Mouse (Mus musculus) lung, adult 2 months (tissue): ENCODE results near the gene Galk1.

Experiments
- CTCF ChIP-seq: fragments of 200-500 bp; IDR thresholded peaks from 2 replicates; pipeline ENCODE4 v1.5.1; 2011; ENCODE audit warnings: mild to moderate bottlenecking, low read length, control low read depth; ENCODE audit not compliant: insufficient read depth
- POLR2A ChIP-seq: fragments of 200-500 bp; IDR thresholded peaks from 2 replicates; pipeline ENCODE4 v1.6.1; 2011; ENCODE audit warnings: low read depth, mild to moderate bottlenecking, control low read depth, low read length, borderline replicate concordance; ENCODE audit errors: extremely low read depth

DNA sequence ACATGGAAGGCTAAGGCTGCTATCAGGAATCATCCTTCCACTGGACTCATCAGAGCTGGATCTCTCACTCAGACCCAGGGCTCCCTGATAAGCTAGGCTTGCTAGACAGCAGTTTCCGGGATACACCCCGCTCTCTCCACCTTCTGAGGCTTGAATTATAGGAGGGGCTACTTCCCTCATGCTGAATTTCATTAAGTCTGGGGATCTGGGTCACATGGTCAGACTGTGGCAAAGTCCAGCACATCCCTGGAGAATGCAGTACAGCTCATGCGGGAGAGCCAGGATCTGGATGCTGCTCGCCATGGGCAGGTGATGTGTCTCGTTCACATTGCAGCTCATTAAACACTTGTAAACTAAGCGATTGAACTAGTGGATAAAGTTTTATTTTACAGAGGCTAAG is 41.5 kb downstream of the Galk1 start:
- no peak for TF ChIP-seq CTCF
- no peak for TF ChIP-seq POLR2A
